Mouse (Mus musculus): ENCODE results near the gene Atxn7. TPM values are rescaled to one million over a fixed set of nuclear protein-coding genes. Genes with fewer than 3 reads are reported as not detected.

The Atxn7 gene
- total RNA-seq (2023): 64.9 to 76.4 TPM (median 67.6 TPM) in 4 replicates

DNA sequence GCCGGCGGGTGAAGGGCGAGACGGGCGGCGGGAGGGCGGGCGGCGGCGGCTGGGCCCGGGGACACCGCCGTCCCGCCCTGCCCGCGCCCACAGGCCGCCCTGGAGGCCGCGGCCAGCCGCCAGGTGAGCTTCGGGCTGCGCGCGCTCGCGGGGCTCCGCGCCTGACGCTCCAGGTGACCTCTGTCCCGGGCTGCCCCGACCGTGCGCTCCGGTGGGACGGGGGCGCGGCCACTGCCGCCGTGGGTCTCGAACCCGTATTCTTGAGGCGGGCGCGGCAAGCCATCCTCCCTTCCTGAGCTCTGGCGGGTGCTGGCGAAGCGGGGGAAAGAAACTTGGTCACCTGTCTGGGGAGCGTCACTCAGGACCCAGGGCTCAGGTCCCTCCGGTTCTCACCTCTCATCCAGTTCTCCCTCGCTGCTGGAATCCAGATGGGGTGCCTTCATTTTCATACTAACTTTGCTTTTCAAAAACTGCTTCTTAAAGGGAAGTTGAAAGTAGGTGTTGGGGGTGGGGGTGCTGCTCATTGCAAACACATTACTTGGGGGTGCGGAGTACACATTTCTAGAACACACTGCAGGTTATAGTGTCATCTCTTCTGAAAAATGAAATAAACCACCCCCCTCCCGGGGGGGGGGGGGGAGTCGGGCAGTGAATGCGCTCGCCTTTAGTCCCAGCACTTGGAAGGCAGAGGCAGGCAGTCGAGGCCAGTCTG is at the start of gene Atxn7, which contains the start of gene Thoc7:
Gene Atxn7, plus strand, starts transcription at position 40 of the 712 bp plus-strand sequence.
Gene Thoc7, minus strand, starts transcription at position 452 of the 712 bp plus-strand sequence.

DNA sequence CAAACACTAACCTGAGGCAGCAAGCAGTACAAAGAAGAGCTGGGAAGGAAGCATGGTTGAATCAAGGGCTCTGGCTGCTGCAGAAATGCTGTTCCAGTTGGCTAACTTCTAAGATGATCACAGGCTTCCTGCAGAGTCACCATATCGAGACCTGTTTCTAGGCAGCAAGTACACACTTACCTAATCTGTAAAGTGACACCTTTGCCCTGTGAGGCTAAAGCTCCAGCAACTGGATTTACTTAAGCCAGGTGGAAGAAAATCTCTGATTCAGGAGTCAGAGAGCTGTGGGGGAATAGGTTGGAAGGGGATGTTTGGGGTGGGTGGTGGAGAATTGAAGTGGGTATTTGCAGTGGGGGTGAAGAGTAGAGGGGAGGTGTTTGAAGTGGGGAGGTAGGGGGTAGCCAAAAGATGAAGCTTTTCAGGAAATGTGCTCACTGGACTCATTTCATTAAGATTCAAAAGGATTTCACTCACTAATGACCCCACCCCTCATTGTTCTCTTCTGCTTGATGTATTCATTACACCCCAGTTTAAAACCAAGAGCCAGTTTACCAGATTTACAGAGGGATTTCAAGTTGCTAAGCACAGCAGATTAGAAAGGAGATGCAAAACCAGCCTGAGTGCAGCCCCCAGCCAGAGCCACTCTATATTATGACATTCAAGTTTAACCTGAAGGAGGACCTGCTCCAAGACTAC is 46.7 kb upstream of the Atxn7 start, which contains the start of gene Gm281:
Gene Gm281, minus strand, starts transcription at position 92 of the 696 bp plus-strand sequence.

GRCm38 (mm10) chr14:14120230-14121096 is 159.2 kb downstream of the Atxn7 start, which contains the start of gene Psmd6:
Gene Psmd6 (minus strand): TSS chr14:14120984.

Other genes with a start within 250 kb of the Atxn7 start
- not detected in 4 replicates for gene Gm281, start 47.0 kb upstream of the Atxn7 start, total RNA-seq (2023)
- 59.0 to 70.5 TPM (median 64.2 TPM) in 4 replicates for gene Thoc7, start 412 bp downstream of the Atxn7 start, total RNA-seq (2023)
- 93.3 to 106 TPM (median 94.5 TPM) in 4 replicates for gene Psmd6, start 159.5 kb downstream of the Atxn7 start, total RNA-seq (2023)
- not detected in 4 replicates for gene Olfr720, start 225.4 kb downstream of the Atxn7 start, total RNA-seq (2023)

Data from B cell, adult 62 days (primary cell).